Mouse (Mus musculus): ENCODE measurements around the gene Nell2.

Gene Nell2

DNA sequence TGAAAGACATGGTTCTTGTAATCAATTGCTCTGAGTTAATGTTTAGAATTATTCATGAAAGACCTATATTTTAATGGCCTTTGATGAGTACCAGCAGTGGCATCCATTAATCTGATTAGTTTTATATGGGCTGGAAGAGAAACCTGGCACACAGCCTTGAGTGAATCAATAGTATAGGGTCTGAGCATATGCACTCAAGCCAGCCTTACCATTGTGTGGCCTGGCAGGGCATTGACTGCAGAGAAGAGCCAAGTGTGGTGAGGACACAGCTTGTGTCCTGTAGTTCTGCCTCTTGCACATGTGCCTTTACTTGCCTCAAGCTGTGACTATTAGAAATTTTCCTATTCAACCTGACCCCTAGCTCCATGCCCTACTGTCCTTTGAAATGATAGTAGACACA, 426.8 kb downstream of the Nell2 start:
- DNase-seq (ENCODE audit: low read depth, low spot score): no peak

DNA sequence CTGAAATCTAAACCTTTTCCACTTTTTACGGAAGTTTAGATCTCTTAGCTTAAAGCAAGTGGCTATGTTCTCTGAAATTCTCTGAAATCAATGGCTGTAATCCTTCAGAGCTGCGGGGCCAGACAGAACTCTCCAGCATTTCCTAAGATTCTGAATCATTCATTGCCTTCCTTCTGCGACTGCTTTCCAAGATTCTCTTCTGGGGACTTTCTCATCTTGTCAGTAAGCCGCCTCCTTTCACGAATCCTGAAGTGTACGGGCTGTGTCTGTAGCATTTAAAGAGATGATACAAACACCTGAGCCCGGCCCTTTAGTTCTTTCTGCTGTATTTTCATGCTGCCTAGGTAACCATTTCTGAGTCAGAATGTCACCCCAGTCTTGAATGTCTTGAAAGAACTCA, 428.2 kb downstream of the Nell2 start:
- no peak for DNase-seq (ENCODE audit: low read depth, low spot score)

DNA sequence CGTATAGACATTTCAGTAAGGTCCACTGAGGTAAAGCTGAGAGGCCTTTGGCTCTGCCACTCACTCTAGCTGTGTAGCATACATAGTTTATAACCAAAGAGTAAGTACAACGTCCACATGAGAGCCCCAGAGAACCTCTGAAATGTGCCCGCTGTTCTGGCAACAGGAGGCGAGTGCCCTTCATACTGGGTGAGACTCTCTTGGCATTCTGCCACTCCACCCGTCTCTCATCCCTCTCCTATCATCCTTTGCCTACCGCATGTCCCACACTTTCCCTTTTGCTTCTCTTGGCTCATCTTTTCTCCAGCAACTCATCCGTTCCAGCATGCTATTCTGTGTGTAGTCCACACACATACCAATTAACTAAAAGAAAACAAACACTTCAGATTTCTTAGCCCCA, 442.4 kb downstream of the Nell2 start:
- no peak for DNase-seq (ENCODE audit: low read depth, low spot score)

DNA sequence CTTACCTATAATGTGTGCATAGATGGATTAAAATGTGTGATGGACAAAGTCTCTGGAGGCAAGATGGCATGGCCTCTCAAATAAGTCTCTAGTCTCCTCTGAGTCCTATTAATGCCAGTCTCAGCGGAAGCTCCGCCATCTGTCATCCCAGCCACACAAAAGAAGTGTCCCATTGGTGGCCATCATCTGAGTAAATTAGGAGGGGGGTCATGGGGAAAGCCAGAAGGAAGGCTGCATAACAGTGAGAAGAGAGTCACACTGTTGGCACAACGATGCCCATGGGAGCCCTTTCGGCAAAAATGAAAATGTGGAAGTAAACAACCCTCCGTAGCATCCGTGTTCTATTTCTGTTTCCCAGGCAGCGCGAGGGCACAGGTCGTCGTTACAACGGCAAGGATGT, 446.7 kb downstream of the Nell2 start:
- DNase-seq (ENCODE audit: low read depth, low spot score): no peak

DNA sequence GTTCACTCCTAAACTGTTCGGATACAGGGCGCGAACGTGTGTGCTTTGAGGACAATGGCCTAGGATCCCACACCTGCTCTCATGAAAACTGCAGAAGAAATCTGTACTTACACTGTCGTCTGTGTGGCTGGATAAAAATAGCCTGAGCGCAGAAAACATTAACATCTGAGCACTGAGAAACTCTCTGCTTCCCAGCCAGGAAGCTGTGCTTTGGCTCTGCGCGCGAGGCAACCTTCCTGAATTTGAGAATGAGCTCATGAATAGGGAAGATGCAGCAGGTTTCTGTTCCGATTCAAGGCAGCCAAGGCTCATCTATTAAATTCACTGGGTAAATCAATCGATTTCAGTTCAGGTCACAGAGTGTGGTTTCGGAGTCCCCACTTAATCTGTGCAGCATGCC, 453.0 kb downstream of the Nell2 start:
- no peak for DNase-seq (ENCODE audit: low read depth, low spot score)

DNA sequence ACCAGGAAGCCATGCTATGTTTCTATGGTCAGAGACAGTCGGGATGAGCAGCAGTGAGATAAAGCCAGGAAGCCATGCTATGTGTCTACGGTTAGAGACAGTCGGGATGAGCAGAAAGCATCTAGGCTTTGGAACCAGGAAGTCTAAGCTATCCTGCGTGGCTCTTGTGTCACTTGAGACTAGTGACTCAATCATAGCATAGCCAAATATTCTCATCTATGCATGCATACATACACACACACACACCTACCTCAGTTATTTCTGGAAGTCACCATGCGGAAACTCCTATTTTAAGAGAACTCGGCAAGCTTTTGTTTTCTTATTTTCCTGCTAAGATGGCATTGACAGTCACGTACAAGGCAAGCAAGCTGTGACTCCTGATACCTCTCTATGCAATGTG, 457.5 kb downstream of the Nell2 start:
- DNase-seq (ENCODE audit: low read depth, low spot score): no peak

DNA sequence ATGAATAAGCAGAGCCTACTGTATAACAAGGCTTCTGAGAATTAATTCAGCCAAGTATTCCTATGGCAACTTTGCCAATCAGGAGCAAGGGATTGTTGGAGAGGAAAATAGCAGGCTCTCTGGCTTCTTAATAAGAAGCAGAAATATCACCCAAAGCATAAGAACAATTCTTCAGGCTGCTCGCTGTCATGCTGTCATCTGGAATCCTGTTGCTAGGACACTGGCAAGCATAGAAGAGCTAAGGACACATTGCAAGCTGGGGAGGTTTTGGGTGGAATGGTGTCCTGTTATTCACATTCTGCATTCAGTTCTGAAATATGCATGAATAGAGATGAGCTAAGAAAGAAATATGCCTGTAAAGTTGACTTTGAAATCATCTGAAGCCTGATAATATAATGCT, 459.6 kb downstream of the Nell2 start:
- DNase-seq (ENCODE audit: low read depth, low spot score): no peak

DNA sequence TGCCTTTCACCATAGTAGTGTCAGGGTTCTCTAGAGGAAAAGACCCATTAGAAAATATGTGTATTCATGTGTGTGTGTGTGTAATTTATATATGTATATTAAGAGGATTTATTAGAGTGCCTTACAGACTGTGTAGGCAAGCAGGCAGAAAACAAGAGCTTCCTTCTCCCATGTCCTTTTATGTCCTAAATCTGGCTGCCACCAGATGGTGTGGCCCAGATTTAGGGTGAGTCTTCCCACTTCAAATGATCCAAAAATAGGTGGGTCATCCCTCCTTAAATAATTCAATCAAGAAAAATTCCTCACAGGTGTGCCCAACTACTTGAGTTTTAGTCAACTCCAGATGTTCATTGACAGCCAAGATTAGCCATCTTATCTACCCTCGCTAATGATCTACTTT, 460.3 kb downstream of the Nell2 start:
- no peak for DNase-seq (ENCODE audit: low read depth, low spot score)

DNA sequence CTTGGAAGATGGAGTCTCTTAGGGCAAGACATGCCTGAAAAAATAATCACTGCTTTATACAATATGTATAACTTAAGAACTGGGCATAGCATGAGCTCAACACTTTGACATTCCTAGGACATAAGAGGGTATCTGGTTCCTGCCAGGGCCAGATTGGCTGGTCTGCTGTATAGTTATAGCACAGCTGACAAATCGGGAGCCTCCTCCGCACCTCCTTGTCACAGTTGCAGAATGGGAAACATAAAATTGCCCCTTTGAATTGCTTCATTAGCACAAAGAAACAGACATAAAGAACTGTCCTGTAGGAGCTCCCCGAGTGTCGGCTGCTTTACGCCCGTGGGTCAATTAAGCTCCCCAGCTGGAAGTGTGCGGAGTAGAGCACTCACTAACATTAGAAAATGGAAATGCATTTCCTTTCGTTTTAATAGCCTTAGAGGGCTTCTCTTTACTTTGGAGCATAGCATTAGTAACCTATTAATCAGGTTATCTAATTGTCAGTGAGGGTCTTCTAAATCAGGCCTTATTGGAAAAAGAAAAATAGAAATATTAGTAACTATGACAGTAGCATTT, 473.2 kb downstream of the Nell2 start:
- DNase-seq (ENCODE audit: low read depth, low spot score): no peak

DNA sequence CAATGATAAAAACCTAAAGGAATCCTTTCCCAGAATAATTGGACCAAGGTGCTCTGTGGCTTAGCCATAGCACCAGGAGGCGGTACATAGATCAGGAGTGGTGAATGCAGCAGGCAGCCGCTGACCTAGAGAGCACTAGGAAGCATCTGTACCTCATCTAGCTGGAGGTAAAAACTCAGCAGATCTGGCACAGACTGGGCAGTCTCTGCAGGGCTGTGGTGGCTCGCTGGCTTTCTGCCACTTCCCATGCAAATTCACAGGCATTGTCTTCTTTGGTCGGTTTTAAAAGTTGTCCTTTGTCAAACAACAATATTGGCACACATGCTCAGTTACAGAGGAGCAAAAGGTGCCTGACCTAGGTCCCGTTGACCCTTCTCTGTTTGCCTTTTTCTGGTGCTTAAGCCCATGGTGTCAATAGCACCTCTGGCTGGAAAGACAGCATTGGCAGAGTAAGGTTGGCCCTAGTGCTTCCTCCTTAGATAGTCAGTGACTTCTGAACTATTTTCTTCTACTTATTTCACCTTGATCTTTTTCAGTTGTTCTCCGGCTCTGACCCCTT, 479.1 kb downstream of the Nell2 start:
- DNase-seq (ENCODE audit: low read depth, low spot score): no peak

DNA sequence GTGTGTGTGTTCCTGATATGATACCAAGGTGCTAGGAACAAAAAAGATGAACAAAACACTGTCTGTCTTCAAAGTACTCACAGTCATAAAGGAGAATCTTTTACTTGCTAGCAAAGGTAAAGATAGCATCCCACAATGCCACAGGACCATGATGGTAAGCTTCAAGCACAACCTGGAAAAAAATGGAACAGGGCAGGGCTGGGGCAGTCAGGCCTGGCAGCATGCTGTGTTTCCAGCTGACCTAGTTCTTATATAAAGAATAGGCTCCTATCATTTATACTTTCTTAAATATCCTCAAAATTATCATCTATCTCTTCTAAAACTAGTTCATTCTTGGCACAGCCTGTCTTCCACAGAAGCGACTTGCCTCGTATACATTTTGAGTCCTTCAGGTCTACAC, 480.9 kb downstream of the Nell2 start:
- DNase-seq (ENCODE audit: low read depth, low spot score): no peak

DNA sequence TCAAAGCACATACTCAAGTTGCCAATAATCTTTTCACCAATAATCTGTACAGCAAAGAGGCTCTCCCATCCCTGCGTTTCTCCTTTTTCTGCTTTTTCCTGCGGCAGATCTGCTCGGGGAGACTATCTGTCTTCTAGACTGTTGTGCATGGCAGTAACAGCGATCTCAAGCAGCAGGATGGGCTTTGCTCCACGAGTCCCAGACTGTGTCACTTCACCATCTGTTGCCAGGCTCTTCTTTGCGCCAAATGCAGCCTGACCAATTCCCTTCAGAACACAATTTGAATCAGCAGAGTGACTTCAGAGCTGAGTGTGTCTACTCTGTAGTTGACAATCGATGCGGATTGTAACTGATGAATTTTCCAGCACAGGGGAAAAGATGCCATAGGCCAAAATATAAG, 484.3 kb downstream of the Nell2 start:
- DNase-seq (ENCODE audit: low read depth, low spot score): no peak

DNA sequence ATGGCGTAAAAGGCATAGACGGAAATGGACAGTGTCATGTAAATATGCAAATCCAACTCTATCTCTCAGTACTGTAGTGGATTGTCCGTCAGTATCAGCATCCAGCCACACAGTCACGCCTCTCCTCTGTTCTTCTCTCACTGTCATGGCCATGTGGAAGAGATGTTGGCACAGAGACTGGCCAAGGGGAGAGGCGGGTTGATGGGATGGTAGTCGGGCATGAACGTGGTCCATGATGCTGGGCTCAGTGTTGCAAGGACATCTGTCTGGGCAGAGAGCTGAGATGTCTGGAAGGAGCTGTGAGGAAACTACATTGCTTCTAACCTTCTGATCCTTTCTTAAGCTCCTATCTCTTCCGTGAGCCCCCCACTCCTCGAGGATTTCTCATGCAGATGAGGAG, 485.9 kb downstream of the Nell2 start:
- DNase-seq (ENCODE audit: low read depth, low spot score): no peak

DNA sequence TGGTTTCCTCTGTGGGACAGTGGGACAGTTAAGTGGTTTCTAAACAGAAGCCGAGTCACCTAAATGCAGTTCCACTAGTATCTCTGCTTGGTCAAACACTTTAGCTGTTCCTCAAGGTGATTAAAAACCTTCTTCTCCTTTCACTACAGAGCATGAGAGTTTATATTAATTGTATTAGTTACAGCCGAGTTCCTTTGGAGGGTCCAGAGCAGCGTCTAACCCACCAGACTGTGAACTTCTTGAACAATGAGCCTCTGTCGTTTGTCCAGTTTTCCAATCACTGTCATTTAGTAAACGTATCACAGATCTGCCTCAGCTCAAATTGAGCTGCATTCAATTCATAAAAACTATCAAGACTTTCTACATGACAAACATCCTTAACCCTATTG, 498.9 kb downstream of the Nell2 start:
- DNase-seq (ENCODE audit: low read depth, low spot score): no peak

DNA sequence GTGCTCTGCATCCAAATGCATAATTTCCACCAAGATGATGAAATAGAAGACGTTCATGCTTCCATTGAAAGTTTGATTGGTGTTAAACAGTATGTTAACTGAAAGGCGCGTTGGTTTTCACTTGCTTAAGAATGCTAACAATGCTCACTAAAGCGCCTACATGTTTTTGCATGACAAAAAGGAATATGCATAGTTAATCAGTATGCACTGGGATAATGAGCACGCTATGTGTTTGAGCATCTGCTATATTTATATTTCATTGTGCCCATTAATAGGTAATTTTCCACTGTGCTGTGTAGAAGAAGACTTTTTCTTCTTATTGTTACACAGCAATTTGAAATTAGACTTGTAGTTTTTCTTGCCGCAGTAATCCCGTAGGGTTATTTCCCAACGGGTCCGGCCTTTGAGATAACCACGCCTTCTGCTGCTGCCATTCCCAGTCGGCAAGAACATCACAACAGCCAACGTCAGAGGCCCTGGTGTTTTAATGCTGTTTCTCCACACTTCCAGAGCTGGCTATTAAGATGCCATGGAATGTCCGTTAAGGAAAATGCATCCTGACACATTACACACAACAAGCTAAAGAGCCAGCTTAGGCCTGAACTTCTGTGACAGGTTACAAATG, 499.4 kb downstream of the Nell2 start:
- DNase-seq (ENCODE audit: low read depth, low spot score): no peak
